Mouse (Mus musculus) gastrocnemius, postnatal 25 days (tissue): ENCODE measurements around the gene Cux1. TPM values are rescaled to one million over a fixed set of nuclear protein-coding genes. Genes with fewer than 3 reads are reported as not detected.

Experiments
- DNase-seq: peaks from one replicate; pipeline ENCODE4 v3.0.0; 2022
- microRNA-seq, 2 experiments: library from miRNA; unstranded; fragments of <30 nt; microRNA quantifications; one replicate each; pipeline ENCODE4 v1.2.0; 2021; ENCODE audit warnings: borderline replicate concordance in 2 of 2
- total RNA-seq, 2 experiments: library from RNA; stranded (reverse); gene quantifications; 1 replicate in 1 of 2; 2 replicates in 1 of 2; pipeline ENCODE4 v1.2.3; 2021

Cux1 gene
- total RNA-seq, 2 experiments from 2014 or later, result 66.6 to 67.1 TPM

DNA sequence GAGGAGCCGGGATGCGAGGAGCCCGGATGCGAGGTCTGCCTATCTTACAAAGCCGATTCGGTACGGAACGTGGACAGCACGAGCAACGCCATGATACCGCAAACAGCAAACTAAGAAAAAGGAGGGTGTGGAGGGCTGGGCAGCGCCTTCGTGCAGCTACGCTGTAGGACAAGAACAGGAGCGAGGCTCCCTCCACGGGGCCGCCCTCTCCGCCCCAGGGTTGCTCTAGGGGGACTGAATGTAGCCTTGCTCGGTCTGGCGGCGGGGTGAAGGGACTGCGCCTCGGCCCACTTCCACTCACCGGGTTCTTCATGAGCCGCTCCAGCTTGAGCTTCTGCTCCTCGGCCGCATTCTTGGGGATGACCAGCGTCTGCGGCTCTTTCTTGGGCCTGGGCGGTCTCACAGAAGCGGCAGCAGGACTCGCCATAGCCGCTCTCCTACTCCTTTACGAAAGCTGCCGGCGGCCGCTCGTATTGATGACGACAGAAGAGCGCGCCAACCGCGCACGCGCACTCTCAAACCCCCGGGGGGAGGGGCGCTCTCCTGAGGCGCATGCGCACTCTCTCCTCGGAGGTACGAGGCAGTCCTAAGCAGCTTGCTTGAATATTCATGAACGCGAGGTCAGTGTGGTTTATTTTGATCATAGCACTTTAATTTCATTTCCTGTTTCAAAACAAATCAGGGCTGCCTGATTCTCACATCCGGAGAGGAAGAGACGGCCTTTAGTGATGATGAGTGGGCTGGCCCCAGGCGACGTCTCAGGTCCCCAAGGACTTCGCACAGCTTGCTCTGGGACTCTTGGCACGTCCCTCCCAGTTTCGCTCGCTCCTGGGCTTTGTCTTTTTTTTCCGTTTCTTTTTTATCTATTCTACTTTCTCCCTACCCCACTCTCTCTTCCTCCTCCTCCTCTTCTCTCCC is 368.6 kb downstream of the Cux1 start, which contains the start of gene Prkrip1:
TSS of gene Prkrip1 (minus strand) at position 490 of the 918 bp plus-strand sequence.
- peak; percentile 91 for DNase-seq

Small RNA genes lying within 50 kb of the gene (microRNA-seq; reads per million reads assigned to microRNA genes)
- 0 reads per million in 2 experiments for gene Mir721

Other genes starting within 250 kb of the Cux1 start
- gene Myl10, start 125.7 kb upstream of the Cux1 start, total RNA-seq, result 1 to 10 TPM; 3.5 to 5.8 TPM